Mouse (Mus musculus): ENCODE measurements at regions not wholly inside any gene's neighbourhood (a gene's known extent, or its start where the extent isn't known, plus 50 kb on each side); places are given as distances from the start of the nearest gene placed in this dataset.

- DNase-seq (ENCODE audit: low spot score) (no peak), ATAC-seq (ENCODE audit: low FRiP score) (no peak)
- no peak overlapping the region for H3K4me2 ChIP-seq (ENCODE audit: low read depth, low read length, poor library complexity, severe bottlenecking)
- H3K9me3 ChIP-seq (ENCODE audit: low read length), result no peaks in the 10 kb centered on the region
- no peak for TF ChIP-seq CTCF (IDR thresholded peaks at IDR 0.05)
- no peak overlapping the region for H3K9ac ChIP-seq (replicated peaks; ENCODE audit: low read length, poor library complexity, severe bottlenecking)
- no peak overlapping the region for H3K4me3 ChIP-seq (ENCODE audit: low read depth, low read length)
- H3K27ac ChIP-seq (ENCODE audit: low read depth, low read length), result no peak overlapping the region
- no peaks in the 10 kb centered on the region for H3K36me3 ChIP-seq (ENCODE audit: insufficient read depth, low read length)
- 93% methylated on average over 1 of the region's 1 CpGs for WGBS
- no peaks in the 10 kb centered on the region for H3K27me3 ChIP-seq (ENCODE audit: insufficient read depth, low read length)
- no peaks in the 10 kb centered on the region for H3K4me1 ChIP-seq (ENCODE audit: insufficient read depth, low read length)
Observed at GRCm38 (mm10) chr17:15253271-15253670, 123.4 kb downstream of the Dll1 start.

DNA sequence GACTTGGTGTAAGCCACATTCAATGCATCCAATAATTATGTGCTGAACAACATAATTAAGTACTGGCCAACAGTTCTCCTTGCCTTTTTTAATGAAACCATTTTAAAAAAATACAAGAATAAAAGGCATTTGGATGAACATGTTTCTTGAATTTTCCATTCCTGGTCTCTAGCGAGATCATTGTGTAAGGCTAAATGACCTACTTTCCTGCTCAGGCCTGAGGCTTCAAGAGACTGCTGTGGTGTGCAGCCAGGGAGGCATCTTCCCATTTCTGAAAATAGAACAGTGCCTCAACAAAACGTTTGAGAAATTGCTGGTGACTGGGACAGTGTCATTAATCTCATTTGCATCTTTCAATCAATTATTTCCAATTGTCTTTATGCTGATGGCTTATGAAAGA, 124.5 kb downstream of the Dll1 start:
- H3K27me3 ChIP-seq (ENCODE audit: insufficient read depth, low read length), result no peaks in the 10 kb centered on the region
- H3K9ac ChIP-seq (replicated peaks; ENCODE audit: low read length, poor library complexity, severe bottlenecking), result no peak overlapping the region
- H3K4me3 ChIP-seq (ENCODE audit: low read depth, low read length), result no peak overlapping the region
- DNase-seq (ENCODE audit: low spot score), result no peak
- H3K4me1 ChIP-seq (ENCODE audit: insufficient read depth, low read length), result no peaks in the 10 kb centered on the region
- WGBS, result 55% methylated on average over 2 of the region's 2 CpGs
- H3K9me3 ChIP-seq (ENCODE audit: low read length), result no peaks in the 10 kb centered on the region
- H3K27ac ChIP-seq (ENCODE audit: low read depth, low read length), result no peak overlapping the region
- no peak for TF ChIP-seq CTCF (IDR thresholded peaks at IDR 0.05)
- H3K4me2 ChIP-seq (ENCODE audit: low read depth, low read length, poor library complexity, severe bottlenecking), result no peak overlapping the region
- no peak for ATAC-seq (ENCODE audit: low FRiP score)
- no peaks in the 10 kb centered on the region for H3K36me3 ChIP-seq (ENCODE audit: insufficient read depth, low read length)

- H3K9me3 ChIP-seq (ENCODE audit: low read length), result no peaks in the 10 kb centered on the region
- no peak overlapping the region for H3K9ac ChIP-seq (replicated peaks; ENCODE audit: low read length, poor library complexity, severe bottlenecking)
- H3K4me2 ChIP-seq (ENCODE audit: low read depth, low read length, poor library complexity, severe bottlenecking), result no peak overlapping the region
- TF ChIP-seq CTCF (IDR thresholded peaks at IDR 0.05), result no peak
- WGBS, result 81% methylated on average over 1 of the region's 1 CpGs
- H3K27ac ChIP-seq (ENCODE audit: low read depth, low read length), result peak overlapping the region; percentile 32; the same call in 1 of the 2 replicates
- ATAC-seq (ENCODE audit: low FRiP score) (no peak), DNase-seq (ENCODE audit: low spot score) (no peak)
- H3K36me3 ChIP-seq (ENCODE audit: insufficient read depth, low read length), result no peaks in the 10 kb centered on the region
- no peaks in the 10 kb centered on the region for H3K27me3 ChIP-seq (ENCODE audit: insufficient read depth, low read length)
- no peak overlapping the region for H3K4me3 ChIP-seq (ENCODE audit: low read depth, low read length)
- no peaks in the 10 kb centered on the region for H3K4me1 ChIP-seq (ENCODE audit: insufficient read depth, low read length)
Observed at GRCm38 (mm10) chr17:15251641-15252040, 125.0 kb downstream of the Dll1 start.

DNA sequence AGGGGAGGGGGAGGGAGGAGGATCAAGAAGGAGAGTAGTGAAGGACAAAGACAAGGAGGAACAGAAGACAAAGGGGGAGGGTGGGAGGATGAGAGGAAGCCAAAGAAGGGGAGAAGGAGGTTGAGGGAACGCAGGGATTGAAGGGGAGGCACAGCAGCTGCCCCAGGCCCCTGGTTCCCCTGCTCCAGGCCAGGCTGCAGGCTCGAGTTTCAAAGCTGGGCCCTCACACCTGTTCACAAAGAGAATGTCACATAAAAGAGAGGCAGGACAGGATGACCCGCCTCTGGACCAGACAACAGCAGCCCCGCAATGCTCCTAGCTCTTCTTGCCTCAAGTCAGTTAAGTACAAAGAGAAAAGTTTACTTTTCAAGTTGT, 128.3 kb downstream of the Dll1 start:
- H3K9ac ChIP-seq (replicated peaks; ENCODE audit: low read length, poor library complexity, severe bottlenecking), result no peak overlapping the region
- H3K4me1 ChIP-seq (ENCODE audit: insufficient read depth, low read length), result no peaks in the 10 kb centered on the region
- no peaks in the 10 kb centered on the region for H3K9me3 ChIP-seq (ENCODE audit: low read length)
- H3K4me3 ChIP-seq (ENCODE audit: low read depth, low read length), result no peak overlapping the region
- no peaks in the 10 kb centered on the region for H3K36me3 ChIP-seq (ENCODE audit: insufficient read depth, low read length)
- ATAC-seq (ENCODE audit: low FRiP score), result 0 out of 2 replicates have a peak, but pooled peaks have one; percentile 2
- TF ChIP-seq CTCF (IDR thresholded peaks at IDR 0.05), result no peak
- H3K4me2 ChIP-seq (ENCODE audit: low read depth, low read length, poor library complexity, severe bottlenecking), result no peak overlapping the region
- no peaks in the 10 kb centered on the region for H3K27me3 ChIP-seq (ENCODE audit: insufficient read depth, low read length)
- no peak for DNase-seq (ENCODE audit: low spot score)
- 26% methylated on average over 4 of the region's 4 CpGs for WGBS
- no peak overlapping the region for H3K27ac ChIP-seq (ENCODE audit: low read depth, low read length)

DNA sequence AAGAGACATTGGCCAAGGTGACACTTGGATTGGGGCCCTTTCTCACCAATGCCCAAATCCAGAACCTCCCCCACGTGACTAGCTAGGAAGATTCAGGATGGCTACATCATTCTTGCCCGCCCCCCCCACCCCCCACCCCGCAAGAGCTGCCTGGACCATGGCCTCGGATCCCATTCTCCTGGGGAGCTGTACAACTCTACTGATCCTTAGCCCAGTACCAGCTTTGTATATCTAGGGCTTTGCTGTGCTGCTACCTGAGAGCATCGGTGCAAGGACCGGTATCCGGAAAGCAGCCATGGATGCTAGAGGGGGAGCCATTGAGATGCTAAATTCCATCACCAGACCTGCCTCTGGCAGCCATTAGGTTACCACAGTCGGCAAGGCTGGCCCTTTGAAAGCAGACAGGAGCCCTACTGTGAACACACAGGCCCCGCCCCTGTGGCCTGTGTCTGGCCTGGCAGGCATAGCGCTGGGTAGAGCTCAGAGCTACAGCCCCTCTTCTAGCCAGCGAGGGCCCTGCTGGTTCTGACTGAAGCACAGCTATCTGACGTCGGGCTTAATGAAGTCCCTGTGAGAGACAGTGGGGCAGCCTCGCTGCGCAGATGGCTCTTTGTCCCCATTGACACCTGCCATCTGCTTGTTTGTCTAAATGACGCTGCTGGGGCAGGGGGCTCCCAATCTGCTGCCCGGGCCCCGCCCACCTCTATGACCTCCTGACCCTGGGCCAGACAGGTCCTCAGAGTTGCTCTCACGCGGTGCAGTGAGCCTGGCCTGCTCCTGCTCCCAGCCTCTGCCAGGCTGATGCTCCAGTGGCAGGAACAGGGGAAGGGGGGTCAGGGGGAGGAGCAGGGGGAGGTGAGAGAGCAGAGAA, 128.9 kb downstream of the Dll1 start:
- no peak overlapping the region for H3K4me2 ChIP-seq (ENCODE audit: low read depth, low read length, poor library complexity, severe bottlenecking)
- H3K4me1 ChIP-seq (ENCODE audit: insufficient read depth, low read length), result no peaks in the 10 kb centered on the region
- no peak overlapping the region for H3K27ac ChIP-seq (ENCODE audit: low read depth, low read length)
- ATAC-seq (ENCODE audit: low FRiP score) (peak; percentile 85), DNase-seq (ENCODE audit: low spot score) (peak; percentile 82)
- TF ChIP-seq CTCF (IDR thresholded peaks at IDR 0.05), result no peak
- no peaks in the 10 kb centered on the region for H3K9me3 ChIP-seq (ENCODE audit: low read length)
- H3K9ac ChIP-seq (replicated peaks; ENCODE audit: low read length, poor library complexity, severe bottlenecking), result peak overlapping the region; percentile 29; the same call in 1 of the 2 replicates
- no peak overlapping the region for H3K4me3 ChIP-seq (ENCODE audit: low read depth, low read length)
- 4% methylated on average over 20 of the region's 20 CpGs for WGBS
- no peaks in the 10 kb centered on the region for H3K27me3 ChIP-seq (ENCODE audit: insufficient read depth, low read length)
- no peaks in the 10 kb centered on the region for H3K36me3 ChIP-seq (ENCODE audit: insufficient read depth, low read length)

DNA sequence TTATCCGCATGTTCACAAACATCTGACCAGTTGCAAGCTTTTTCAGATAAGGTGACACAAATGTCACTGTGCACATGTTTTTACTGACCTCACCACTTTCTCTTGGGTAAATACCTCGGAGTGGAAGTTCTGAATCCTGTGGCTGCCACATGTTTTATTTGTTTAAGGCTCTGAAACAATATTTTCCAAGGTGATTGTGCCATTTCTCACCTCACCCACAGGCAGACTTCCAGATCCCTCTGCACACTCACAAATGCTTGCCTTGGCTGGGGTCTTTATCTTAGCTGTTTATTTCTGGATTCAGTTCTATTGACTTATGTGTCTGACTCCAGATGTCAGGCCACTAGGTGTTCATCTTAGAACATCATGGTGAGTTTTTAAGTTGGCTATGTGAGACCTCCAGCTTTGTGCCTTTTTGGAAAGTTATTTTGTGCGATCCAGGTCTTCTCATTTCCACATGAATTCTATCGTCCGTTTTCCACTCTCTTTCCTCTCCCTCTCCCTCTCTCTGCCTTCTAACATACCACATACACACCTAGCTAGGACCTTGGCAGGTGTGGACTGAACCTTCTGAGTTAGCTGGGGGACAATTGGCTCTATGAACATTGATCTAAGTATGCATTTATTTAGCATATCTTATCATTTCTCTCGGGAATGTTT, 133.6 kb downstream of the Dll1 start:
- TF ChIP-seq CTCF (IDR thresholded peaks at IDR 0.05), result no peak
- Histone ChIP-seq H3K9me3 (ENCODE audit: low read length) (no peaks in the 10 kb centered on the region), H3K4me1 (ENCODE audit: insufficient read depth, low read length) (no peaks in the 10 kb centered on the region), H3K36me3 (ENCODE audit: insufficient read depth, low read length) (no peaks in the 10 kb centered on the region), H3K4me2 (ENCODE audit: low read depth, low read length, poor library complexity, severe bottlenecking) (no peak overlapping the region), H3K4me3 (ENCODE audit: low read depth, low read length) (no peak overlapping the region), H3K9ac (replicated peaks; ENCODE audit: low read length, poor library complexity, severe bottlenecking) (no peak overlapping the region), H3K27me3 (ENCODE audit: insufficient read depth, low read length) (no peaks in the 10 kb centered on the region), H3K27ac (ENCODE audit: low read depth, low read length) (no peak overlapping the region)
- DNase-seq (ENCODE audit: low spot score) (no peak), ATAC-seq (ENCODE audit: low FRiP score) (no peak)
- 82% methylated on average over 6 of the region's 6 CpGs for WGBS

All from midbrain, postnatal 0 days (tissue).